9 mouse cellular contexts compared by ENCODE assay signal in the genomic region with DNA sequence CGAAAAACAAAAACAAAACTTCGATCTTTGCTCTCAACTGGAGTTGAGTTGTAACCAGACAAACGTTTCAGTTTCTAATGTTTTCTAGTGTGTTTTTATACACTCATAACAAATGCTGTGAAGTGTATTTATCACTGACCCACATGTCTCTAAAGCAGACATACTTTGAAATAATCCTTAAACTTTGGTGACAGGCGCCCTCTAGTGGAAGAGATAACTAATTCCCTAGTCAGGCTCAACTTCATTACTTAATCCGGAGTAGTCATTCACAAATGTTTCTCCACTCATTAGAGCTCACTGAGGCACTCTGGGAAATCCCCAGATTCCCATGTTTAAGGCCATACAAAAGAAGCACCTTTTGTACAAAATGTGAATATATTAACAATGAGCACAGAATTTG. TPM values are rescaled to one million over a fixed set of nuclear protein-coding genes. Genes with fewer than 3 reads are reported as not detected.
A peak's percentile ranks its signal among the peaks of the same experiment; 100 is the strongest.
DNase-seq lines count a peak whose midpoint lies in the region; ATAC-seq lines count a peak whose summit lies in the region.
"Had no signal": no experiment of that assay in that cellular context is flagged by ENCODE, and none has a peak within 500 bp of the region (broad histone marks: within the 10 kb centered on the region; RNA-seq: fewer than 3 reads in every experiment).

No protein-coding gene starts in this region.

- peaks cover 50% of the 10 kb centered on the region for H3K27me3 ChIP-seq in forebrain, embryonic 10.5 days (ENCODE audit: poor library complexity, severe bottlenecking)
- H3K27me3 ChIP-seq in heart, embryonic 10.5 days (ENCODE audit: insufficient read depth, poor library complexity, severe bottlenecking) = peaks cover 28% of the 10 kb centered on the region

- H3K4me3 ChIP-seq in forebrain, embryonic 10.5 days = no peak overlapping the region
- no peak overlapping the region for H3K4me3 ChIP-seq in heart, embryonic 10.5 days
- H3K4me3 ChIP-seq: liver, embryonic 15.5 days had no signal

- no peak overlapping the region for H3K27ac ChIP-seq in forebrain, embryonic 10.5 days
- H3K27ac ChIP-seq in heart, embryonic 10.5 days = no peak overlapping the region
- H3K27ac ChIP-seq: liver, embryonic 15.5 days had no signal

- DNase-seq in frontal cortex, postnatal 25 days (ENCODE audit: low spot score in 2 of 2) = no peak
- DNase-seq in left cerebral cortex, postnatal 25 days (ENCODE audit: low spot score in 2 of 2) = peak; percentile 52 to 70
- no peak for DNase-seq in left cerebral cortex, adult 8-10 months (ENCODE audit: low spot score in 2 of 2)
- peak; percentile 80 for DNase-seq in NIH3T3 (ENCODE audit: low read depth)
- no peak for DNase-seq in forebrain, embryonic 10.5 days (ENCODE audit: extremely low spot score, low spot score)
- DNase-seq in heart, embryonic 10.5 days (ENCODE audit: low spot score) = no peak

- WGBS in forebrain, embryonic 10.5 days = 36% methylated on average over 5 of the region's 5 CpGs
- 34% methylated on average over 5 of the region's 5 CpGs for WGBS in heart, embryonic 10.5 days

- intact Hi-C loops in left cerebral cortex, postnatal 25 days (cut with DNase I) = loop anchor here (2.0 to 5.0 kb wide), 5 partner anchors 678 to 1126 kb away; no protein-coding TSS in a partner anchor

- ATAC-seq in frontal cortex, adult (ENCODE audit: low TSS enrichment) = peak; percentile 60; the same call in 1 of the 2 replicates
- peak; percentile 49 for ATAC-seq in megakaryocyte, adult 5-6 weeks (ENCODE audit: poor library complexity, severe bottlenecking)

- H3K36me3 ChIP-seq in forebrain, embryonic 10.5 days (replicated peaks) = no peaks in the 10 kb centered on the region
- no peaks in the 10 kb centered on the region for H3K36me3 ChIP-seq in heart, embryonic 10.5 days
- H3K36me3 ChIP-seq: liver, embryonic 15.5 days had no signal

- H3K4me1 ChIP-seq in forebrain, embryonic 10.5 days = peaks cover 27% of the 10 kb centered on the region
- peaks cover 23% of the 10 kb centered on the region for H3K4me1 ChIP-seq in heart, embryonic 10.5 days

- peaks cover 4% of the 10 kb centered on the region; the same call in 1 of the 2 replicates for H3K9me3 ChIP-seq in forebrain, embryonic 10.5 days
- peaks cover 4% of the 10 kb centered on the region; the same call in 1 of the 2 replicates for H3K9me3 ChIP-seq in heart, embryonic 10.5 days
- H3K9me3 ChIP-seq: liver, embryonic 15.5 days had no signal

RNA-seq across cellular contexts. Expression of a gene that starts 4.5 kb away (rescaled TPM):
- total RNA-seq in left cerebral cortex, postnatal 25 days (2021) = 1 to 10 TPM; 6.5 to 7.7 TPM
- 1 to 10 TPM; 5.3 to 9.6 (median 6.9) TPM for total RNA-seq in left cerebral cortex, adult 8-10 months (2022)
- 0.11 TPM in 1 of 2 replicates, not detected in the other for total RNA-seq in megakaryocyte, adult 5-6 weeks (2015)
- 0.04 TPM in 1 of 2 replicates, not detected in the other for total RNA-seq in megakaryocyte, adult 5-6 weeks (2017)
- polyA plus RNA-seq in forebrain, embryonic 10.5 days (2016; fragmentation: Nextera tagmentation; extraction: Ambion mirVana) = 6.7 and 7.4 TPM in 2 replicates
- polyA plus RNA-seq in heart, embryonic 10.5 days (2016; fragmentation: Nextera tagmentation; extraction: Ambion mirVana) = 8.3 and 11.1 TPM in 2 replicates

RNA-seq across cellular contexts. Expression of a gene that starts 36.6 kb away (rescaled TPM):
- 100 to 1,000 TPM; 397 to 417 TPM for total RNA-seq in left cerebral cortex, postnatal 25 days (2021)
- total RNA-seq in left cerebral cortex, adult 8-10 months (2022) = 100 to 1,000 TPM; 327 to 361 (median 350) TPM
- total RNA-seq in megakaryocyte, adult 5-6 weeks (2015) = 346 and 414 TPM in 2 replicates
- total RNA-seq in megakaryocyte, adult 5-6 weeks (2017) = 115 and 122 TPM in 2 replicates
- 626 and 635 TPM in 2 replicates for polyA plus RNA-seq in forebrain, embryonic 10.5 days (2016; fragmentation: Nextera tagmentation; extraction: Ambion mirVana)
- polyA plus RNA-seq in heart, embryonic 10.5 days (2016; fragmentation: Nextera tagmentation; extraction: Ambion mirVana) = 869 and 1,151 TPM in 2 replicates

Comparison
In these comparisons a context has a peak if more than half of its experiments do, and no peak if none do; other contexts are left out.
1. DNase-seq: peak in left cerebral cortex, postnatal 25 days (2 of 2) and NIH3T3 (single experiment); none in frontal cortex, postnatal 25 days (0 of 2), left cerebral cortex, adult 8-10 months (0 of 2), forebrain, embryonic 10.5 days (single experiment) and heart, embryonic 10.5 days (single experiment).
2. RNA of a gene that starts 4.5 kb away (total RNA-seq): 6.5 to 7.7 TPM in left cerebral cortex, postnatal 25 days and 5.3 to 9.6 TPM in left cerebral cortex, adult 8-10 months; 0.04 to 0.11 TPM in megakaryocyte, adult 5-6 weeks; every median in the first group is over 4 times any median in the second.